Mouse (Mus musculus): ENCODE data around the gene Ndufa6.

- TF ChIP-seq POLR2A (IDR thresholded peaks at IDR 0.05; ENCODE audit: low read depth, low read length) (no peak), CTCF (conservative IDR thresholded peaks at IDR 0.05; ENCODE audit: insufficient read depth, insufficient read length, low read depth, low read length) (no peak)
Observed at GRCm38 (mm10) chr15:82322195-82322594, 31.9 kb downstream of the Ndufa6 start.

Data from kidney, adult 2 months (tissue).